Mouse (Mus musculus) heart, embryonic 11.5 days (tissue): Measurements from ENCODE around the gene Neurl2. TPM values are rescaled to one million over a fixed set of nuclear protein-coding genes. Genes with fewer than 3 reads are reported as not detected.
A peak's percentile ranks its signal among the peaks of the same experiment; 100 is the strongest.
"Not testable (repeated sequence)": the region's sequence is repeated elsewhere in the genome, so short reads cannot be mapped to it uniquely, and the experiment has no call there.

ENCODE experiments used
- ATAC-seq: fragments of 200-750 bp; cut with Nextera tagmentation; replicated peaks from 2 replicates; pipeline ENCODE4 v1.8.0; 2017; ENCODE audit warnings: moderate library complexity; ENCODE audit not compliant: insufficient number of reproducible peaks, low FRiP score, low TSS enrichment
- H3K27ac ChIP-seq: fragments of 300-500 bp; sonication (generic); 2 replicates; pipeline ENCODE4 v1.5.1; 2014; ENCODE audit warnings: mild to moderate bottlenecking, low read depth, low read length
- H3K27me3 ChIP-seq: fragments of 300-500 bp; sonication (generic); 2 replicates; pipeline ENCODE4 v1.6.1; 2014; ENCODE audit warnings: mild to moderate bottlenecking, low read length, mixed read lengths; ENCODE audit not compliant: control insufficient read depth, insufficient read depth
- H3K36me3 ChIP-seq: fragments of 300-500 bp; sonication (generic); 2 replicates; pipeline ENCODE4 v1.6.1; 2014; ENCODE audit warnings: mild to moderate bottlenecking, low read length, moderate library complexity, mixed read lengths; ENCODE audit not compliant: control insufficient read depth, insufficient read depth
- H3K4me1 ChIP-seq: fragments of 300-500 bp; sonication (generic); 2 replicates; pipeline ENCODE4 v1.6.1; 2014; ENCODE audit warnings: low read length; ENCODE audit not compliant: control insufficient read depth, insufficient read depth
- H3K4me2 ChIP-seq: fragments of 300-500 bp; sonication (generic); 2 replicates; pipeline ENCODE4 v1.6.1; 2014; ENCODE audit warnings: mild to moderate bottlenecking, moderate library complexity
- H3K4me3 ChIP-seq: fragments of 300-500 bp; sonication (generic); 2 replicates; pipeline ENCODE4 v1.5.1; 2014; ENCODE audit warnings: low read depth, low read length
- H3K9ac ChIP-seq: fragments of 300-500 bp; sonication (generic); 2 replicates; pipeline ENCODE4 v1.6.1; 2014; ENCODE audit warnings: mild to moderate bottlenecking, low read depth, low read length, moderate library complexity
- H3K9me3 ChIP-seq: fragments of 300-500 bp; sonication (generic); replicated peaks from 2 replicates; pipeline ENCODE4 v1.6.1; 2016; ENCODE audit warnings: low read length; ENCODE audit not compliant: control insufficient read depth
- WGBS: fragments of 180-500 bp; shearing (Covaris S2); extraction: QIAGEN DNeasy Blood & Tissue Kit; methylation state at CpG from one replicate; pipeline ENCODE4 v1.1.7; 2014; ENCODE audit not compliant: insufficient replicate concordance; 5-methylcytosine and 5-hydroxymethylcytosine counted together
- polyA plus RNA-seq: library from polyadenylated mRNA; unstranded; fragments of >200 nt; fragmentation: Nextera tagmentation; extraction: Ambion mirVana; gene quantifications from 2 replicates; pipeline ENCODE4 v1.2.1, GENCODE M21; 2014

The Neurl2 gene
- polyA plus RNA-seq, 1 experiment from 2014 or later = 43.2 TPM

GRCm38 (mm10) chr2:164800252-164801004 lies 32.8 kb downstream of the Neurl2 start:
- Histone ChIP-seq H3K36me3 (peaks cover 10% of the 10 kb centered on the region; the same call in 1 of the 2 replicates), H3K9me3 (no peaks in the 10 kb centered on the region), H3K4me2 (no peak overlapping the region), H3K4me3 (no peak overlapping the region), H3K4me1 (peaks cover 6% of the 10 kb centered on the region), H3K9ac (no peak overlapping the region), H3K27me3 (no peaks in the 10 kb centered on the region), H3K27ac (no peak overlapping the region)
- ATAC-seq = no peak
- 88% methylated on average over 13 of the region's 13 CpGs for WGBS

GRCm38 (mm10) chr2:164798554-164798953 lies 34.7 kb downstream of the Neurl2 start:
- H3K36me3 ChIP-seq = peaks cover 15% of the 10 kb centered on the region; the same call in 1 of the 2 replicates
- not testable (repeated sequence) for ATAC-seq
- WGBS = 74% methylated on average over 6 of the region's 6 CpGs

GRCm38 (mm10) chr2:164795868-164796267 lies 37.4 kb downstream of the Neurl2 start:
- ATAC-seq = no peak
- peaks cover 20% of the 10 kb centered on the region; the same call in 1 of the 2 replicates for H3K36me3 ChIP-seq
- no peaks in the 10 kb centered on the region for H3K27me3 ChIP-seq
- no peaks in the 10 kb centered on the region for H3K9me3 ChIP-seq
- 0 out of 2 replicates have a peak, but pooled peaks cover 7% of the 10 kb centered on the region for H3K4me1 ChIP-seq
- no peak overlapping the region for H3K9ac ChIP-seq
- no peak overlapping the region for H3K27ac ChIP-seq
- no peak overlapping the region for H3K4me2 ChIP-seq
- WGBS = 77% methylated on average over 4 of the region's 4 CpGs
- H3K4me3 ChIP-seq = no peak overlapping the region

More at GRCm38 (mm10) chr2:164798554-164798953, 34.7 kb downstream of the Neurl2 start:
- not testable (repeated sequence) for H3K4me2 ChIP-seq, H3K9ac ChIP-seq, H3K27ac ChIP-seq, H3K9me3 ChIP-seq, H3K4me3 ChIP-seq, H3K4me1 ChIP-seq, H3K27me3 ChIP-seq

- 37% methylated on average over 5 of the region's 5 CpGs for WGBS
- no peaks in the 10 kb centered on the region for H3K27me3 ChIP-seq
- H3K4me1 ChIP-seq = 0 out of 2 replicates have a peak, but pooled peaks cover 7% of the 10 kb centered on the region
- no peak overlapping the region for H3K27ac ChIP-seq
- H3K4me2 ChIP-seq = no peak overlapping the region
- H3K9me3 ChIP-seq = no peaks in the 10 kb centered on the region
- H3K4me3 ChIP-seq = no peak overlapping the region
- no peak overlapping the region for H3K9ac ChIP-seq
- ATAC-seq = no peak; the same call in 1 of the 2 replicates
- peaks cover 18% of the 10 kb centered on the region; the same call in 1 of the 2 replicates for H3K36me3 ChIP-seq
Measured at GRCm38 (mm10) chr2:164794293-164794692, 39.0 kb downstream of the Neurl2 start.

- Histone ChIP-seq H3K27me3 (no peaks in the 10 kb centered on the region), H3K9me3 (no peaks in the 10 kb centered on the region), H3K4me2 (no peak overlapping the region), H3K4me3 (no peak overlapping the region), H3K36me3 (peaks cover 18% of the 10 kb centered on the region; the same call in 1 of the 2 replicates), H3K4me1 (0 out of 2 replicates have a peak, but pooled peaks cover 7% of the 10 kb centered on the region), H3K9ac (no peak overlapping the region), H3K27ac (peak overlapping the region; percentile 74; the same call in 1 of the 2 replicates)
- no peak for ATAC-seq
- 88% methylated on average over 2 of the region's 2 CpGs for WGBS
Measured at GRCm38 (mm10) chr2:164793772-164794171, 39.5 kb downstream of the Neurl2 start.

- H3K27me3 ChIP-seq = no peaks in the 10 kb centered on the region
- 0 out of 2 replicates have a peak, but pooled peaks cover 13% of the 10 kb centered on the region for H3K4me1 ChIP-seq
- WGBS = 54% methylated on average over 3 of the region's 3 CpGs
- no peak overlapping the region for H3K4me2 ChIP-seq
- ATAC-seq = no peak
- H3K9ac ChIP-seq = peak overlapping the region; percentile 46; the same call in 1 of the 2 replicates
- no peak overlapping the region for H3K4me3 ChIP-seq
- H3K36me3 ChIP-seq = peaks cover 18% of the 10 kb centered on the region; the same call in 1 of the 2 replicates
- H3K9me3 ChIP-seq = no peaks in the 10 kb centered on the region
- H3K27ac ChIP-seq = peak overlapping the region; percentile 74
Measured at GRCm38 (mm10) chr2:164793236-164793635, 40.0 kb downstream of the Neurl2 start.

GRCm38 (mm10) chr2:164792400-164793190 lies 40.7 kb downstream of the Neurl2 start:
- Histone ChIP-seq H3K9me3 (no peaks in the 10 kb centered on the region), H3K27ac (peak overlapping the region; percentile 74), H3K4me2 (no peak overlapping the region), H3K4me1 (0 out of 2 replicates have a peak, but pooled peaks cover 13% of the 10 kb centered on the region), H3K27me3 (no peaks in the 10 kb centered on the region), H3K4me3 (no peak overlapping the region), H3K36me3 (peaks cover 16% of the 10 kb centered on the region; the same call in 1 of the 2 replicates), H3K9ac (0 out of 2 replicates have a peak overlapping the region, but pooled peaks have one; percentile 46)
- 88% methylated on average over 12 of the region's 12 CpGs for WGBS
- no peak for ATAC-seq

- WGBS = 91% methylated on average over 18 of the region's 18 CpGs
- H3K27ac ChIP-seq = no peak overlapping the region
- H3K9me3 ChIP-seq = no peaks in the 10 kb centered on the region
- H3K4me2 ChIP-seq = no peak overlapping the region
- ATAC-seq = no peak
- H3K27me3 ChIP-seq = no peaks in the 10 kb centered on the region
- peaks cover 13% of the 10 kb centered on the region; the same call in 1 of the 2 replicates for H3K36me3 ChIP-seq
- 0 out of 2 replicates have a peak, but pooled peaks cover 17% of the 10 kb centered on the region for H3K4me1 ChIP-seq
- no peak overlapping the region for H3K4me3 ChIP-seq
- no peak overlapping the region for H3K9ac ChIP-seq
Measured at GRCm38 (mm10) chr2:164791841-164792261, 41.4 kb downstream of the Neurl2 start.
